Mouse (Mus musculus): Measurements from ENCODE around the gene Ptpn20.

Ptpn20 gene

GRCm38 (mm10) chr14:33588951-33589350, at the start of gene Ptpn20:
Gene Ptpn20 (plus strand): TSS chr14:33589207.
- in situ Hi-C loops (cut with MboI; ENCODE audit: low pct_unique_long_range_greater_than_20kb in 1 of 2, low sequenced_read_pairs in 2 of 2, unreplicated experiment in 1 of 2): no loop called here

GRCm38 (mm10) chr14:33539559-33540167, 49.3 kb upstream of the Ptpn20 start:
- in situ Hi-C loops (cut with MboI; ENCODE audit: low pct_unique_long_range_greater_than_20kb in 1 of 2, low sequenced_read_pairs in 2 of 2, unreplicated experiment in 1 of 2): no loop called here

- in situ Hi-C loops (cut with MboI; ENCODE audit: low pct_unique_long_range_greater_than_20kb in 1 of 2, low sequenced_read_pairs in 2 of 2, unreplicated experiment in 1 of 2): no loop called here
These were observed 43.4 kb upstream of the Ptpn20 start for GRCm38 (mm10) chr14:33545565-33546143.

- in situ Hi-C loops (cut with MboI; ENCODE audit: low pct_unique_long_range_greater_than_20kb in 1 of 2, low sequenced_read_pairs in 2 of 2, unreplicated experiment in 1 of 2): no loop called here
These were observed 40.4 kb upstream of the Ptpn20 start for GRCm38 (mm10) chr14:33548650-33549049.

- in situ Hi-C loops (cut with MboI; ENCODE audit: low pct_unique_long_range_greater_than_20kb in 1 of 2, low sequenced_read_pairs in 2 of 2, unreplicated experiment in 1 of 2): no loop called here
These were observed 39.2 kb upstream of the Ptpn20 start for GRCm38 (mm10) chr14:33549856-33550255.

- in situ Hi-C loops (cut with MboI; ENCODE audit: low pct_unique_long_range_greater_than_20kb in 1 of 2, low sequenced_read_pairs in 2 of 2, unreplicated experiment in 1 of 2): no loop called here
These were observed 18.3 kb upstream of the Ptpn20 start for GRCm38 (mm10) chr14:33570737-33571136.

GRCm38 (mm10) chr14:33573643-33574042, 15.4 kb upstream of the Ptpn20 start:
- in situ Hi-C loops (cut with MboI; ENCODE audit: low pct_unique_long_range_greater_than_20kb in 1 of 2, low sequenced_read_pairs in 2 of 2, unreplicated experiment in 1 of 2): no loop called here

GRCm38 (mm10) chr14:33579771-33580484, 9.1 kb upstream of the Ptpn20 start:
- in situ Hi-C loops (cut with MboI; ENCODE audit: low pct_unique_long_range_greater_than_20kb in 1 of 2, low sequenced_read_pairs in 2 of 2, unreplicated experiment in 1 of 2): no loop called here

- in situ Hi-C loops (cut with MboI; ENCODE audit: low pct_unique_long_range_greater_than_20kb in 1 of 2, low sequenced_read_pairs in 2 of 2, unreplicated experiment in 1 of 2): no loop called here
These were observed 9.5 kb downstream of the Ptpn20 start for GRCm38 (mm10) chr14:33598376-33599130.

- in situ Hi-C loops (cut with MboI; ENCODE audit: low pct_unique_long_range_greater_than_20kb in 1 of 2, low sequenced_read_pairs in 2 of 2, unreplicated experiment in 1 of 2): no loop called here
These were observed 18.4 kb downstream of the Ptpn20 start for GRCm38 (mm10) chr14:33607431-33607830.

GRCm38 (mm10) chr14:33625036-33625435, 36.0 kb downstream of the Ptpn20 start:
- in situ Hi-C loops (cut with MboI; ENCODE audit: low pct_unique_long_range_greater_than_20kb in 1 of 2, low sequenced_read_pairs in 2 of 2, unreplicated experiment in 1 of 2): no loop called here

- in situ Hi-C loops (cut with MboI; ENCODE audit: low pct_unique_long_range_greater_than_20kb in 1 of 2, low sequenced_read_pairs in 2 of 2, unreplicated experiment in 1 of 2): no loop called here
These were observed 43.9 kb downstream of the Ptpn20 start for GRCm38 (mm10) chr14:33632790-33633372.

- in situ Hi-C loops (cut with MboI; ENCODE audit: low pct_unique_long_range_greater_than_20kb in 1 of 2, low sequenced_read_pairs in 2 of 2, unreplicated experiment in 1 of 2): no loop called here
These were observed 45.3 kb downstream of the Ptpn20 start for GRCm38 (mm10) chr14:33634354-33634753.

- in situ Hi-C loops (cut with MboI; ENCODE audit: low pct_unique_long_range_greater_than_20kb in 1 of 2, low sequenced_read_pairs in 2 of 2, unreplicated experiment in 1 of 2): no loop called here
These were observed 45.8 kb downstream of the Ptpn20 start for GRCm38 (mm10) chr14:33634774-33635173.

- in situ Hi-C loops (cut with MboI; ENCODE audit: low pct_unique_long_range_greater_than_20kb in 1 of 2, low sequenced_read_pairs in 2 of 2, unreplicated experiment in 1 of 2): no loop called here
These were observed 50.4 kb downstream of the Ptpn20 start for GRCm38 (mm10) chr14:33639357-33639756.

GRCm38 (mm10) chr14:33650721-33651120, 61.7 kb downstream of the Ptpn20 start:
- in situ Hi-C loops (cut with MboI; ENCODE audit: low pct_unique_long_range_greater_than_20kb in 1 of 2, low sequenced_read_pairs in 2 of 2, unreplicated experiment in 1 of 2): no loop called here

GRCm38 (mm10) chr14:33657471-33657901, 68.5 kb downstream of the Ptpn20 start:
- in situ Hi-C loops (cut with MboI; ENCODE audit: low pct_unique_long_range_greater_than_20kb in 1 of 2, low sequenced_read_pairs in 2 of 2, unreplicated experiment in 1 of 2): no loop called here

GRCm38 (mm10) chr14:33658331-33658730, 69.3 kb downstream of the Ptpn20 start:
- in situ Hi-C loops (cut with MboI; ENCODE audit: low pct_unique_long_range_greater_than_20kb in 1 of 2, low sequenced_read_pairs in 2 of 2, unreplicated experiment in 1 of 2): no loop called here

GRCm38 (mm10) chr14:33662080-33662479, 73.1 kb downstream of the Ptpn20 start:
- in situ Hi-C loops (cut with MboI; ENCODE audit: low pct_unique_long_range_greater_than_20kb in 1 of 2, low sequenced_read_pairs in 2 of 2, unreplicated experiment in 1 of 2): no loop called here

All from mouse embryonic stem cell (cell line).